In genomic region chr1:39969771-39970406, GRCm38 (mm10) we compare ENCODE assay signal across 9 mouse cellular contexts.
DNase-seq lines count a peak whose midpoint lies in the region; ATAC-seq and TF ChIP-seq lines count a peak whose summit lies in the region.
"Had no signal": no experiment of that assay in that cellular context is flagged by ENCODE, and none has a peak within 500 bp of the region (broad histone marks: within the 10 kb centered on the region; RNA-seq: fewer than 3 reads in every experiment).

No protein-coding gene starts in this region.

- H3K9ac ChIP-seq in midbrain, embryonic 13.5 days (replicated peaks): no peak overlapping the region
- H3K9ac ChIP-seq in midbrain, embryonic 15.5 days: no peak overlapping the region
- no peak overlapping the region for H3K9ac ChIP-seq in forebrain, postnatal 0 days

- ATAC-seq in midbrain, embryonic 13.5 days: no peak
- ATAC-seq in midbrain, embryonic 15.5 days (replicated peaks): no peak
- 0 out of 2 replicates have a peak, but pooled peaks have one; percentile 44 for ATAC-seq in forebrain, postnatal 0 days
- ATAC-seq: intestine, embryonic 16.5 days had no signal

- H3K27me3 ChIP-seq in midbrain, embryonic 13.5 days: no peaks in the 10 kb centered on the region
- no peaks in the 10 kb centered on the region for H3K27me3 ChIP-seq in midbrain, embryonic 15.5 days (replicated peaks)
- H3K27me3 ChIP-seq in forebrain, postnatal 0 days (ENCODE audit: insufficient read depth, low read length): no peaks in the 10 kb centered on the region

- H3K4me3 ChIP-seq in midbrain, embryonic 13.5 days (replicated peaks): no peak overlapping the region
- no peak overlapping the region for H3K4me3 ChIP-seq in midbrain, embryonic 15.5 days
- no peak overlapping the region for H3K4me3 ChIP-seq in forebrain, postnatal 0 days (ENCODE audit: low read depth, low read length)

- H3K27ac ChIP-seq in midbrain, embryonic 13.5 days: peak overlapping the region; percentile 44
- no peak overlapping the region for H3K27ac ChIP-seq in midbrain, embryonic 15.5 days
- no peak overlapping the region for H3K27ac ChIP-seq in forebrain, postnatal 0 days (ENCODE audit: low read depth, low read length)

- DNase-seq in gastrocnemius, postnatal 10 days: peak; percentile 29
- DNase-seq in gastrocnemius, adult 8-10 months (ENCODE audit: low spot score in 2 of 2): no peak
- DNase-seq in forebrain, postnatal 0 days: peak; percentile 42
- DNase-seq in mesoderm, embryonic 11.5 days (ENCODE audit: low read depth, low spot score): peak; percentile 31
- no peak for DNase-seq in thymus, postnatal 4 days
- DNase-seq in B cell, adult 2 months: no peak

- no peak overlapping the region for H3K4me2 ChIP-seq in midbrain, embryonic 13.5 days (replicated peaks)
- H3K4me2 ChIP-seq in midbrain, embryonic 15.5 days: no peak overlapping the region
- H3K4me2 ChIP-seq in forebrain, postnatal 0 days (ENCODE audit: low read depth): no peak overlapping the region

- WGBS in midbrain, embryonic 13.5 days: 66% methylated on average over 2 of the region's 2 CpGs
- WGBS in midbrain, embryonic 15.5 days: 54% methylated on average over 2 of the region's 2 CpGs
- 38% methylated on average over 2 of the region's 2 CpGs for WGBS in forebrain, postnatal 0 days

- peaks cover 36% of the 10 kb centered on the region for H3K4me1 ChIP-seq in midbrain, embryonic 13.5 days (replicated peaks)
- peaks cover 36% of the 10 kb centered on the region for H3K4me1 ChIP-seq in midbrain, embryonic 15.5 days
- peaks cover 16% of the 10 kb centered on the region for H3K4me1 ChIP-seq in forebrain, postnatal 0 days (ENCODE audit: insufficient read depth)

- peaks cover 16% of the 10 kb centered on the region for H3K36me3 ChIP-seq in midbrain, embryonic 13.5 days
- peaks cover 6% of the 10 kb centered on the region; the same call in 1 of the 2 replicates for H3K36me3 ChIP-seq in midbrain, embryonic 15.5 days (replicated peaks)
- peaks cover 17% of the 10 kb centered on the region for H3K36me3 ChIP-seq in forebrain, postnatal 0 days (ENCODE audit: insufficient read depth)

- no peaks in the 10 kb centered on the region for H3K9me3 ChIP-seq in midbrain, embryonic 13.5 days
- no peaks in the 10 kb centered on the region for H3K9me3 ChIP-seq in midbrain, embryonic 15.5 days
- no peaks in the 10 kb centered on the region for H3K9me3 ChIP-seq in forebrain, postnatal 0 days (ENCODE audit: low read length)

- TF ChIP-seq CTCF in forebrain, postnatal 0 days (IDR thresholded peaks at IDR 0.05; ENCODE audit: low read depth): peak; percentile 21; the same call in 1 of the 2 replicates

Comparison
In these comparisons a context has a peak if more than half of its experiments do, and no peak if none do; other contexts are left out.
1. DNase-seq: peak in gastrocnemius, postnatal 10 days (single experiment), forebrain, postnatal 0 days (single experiment) and mesoderm, embryonic 11.5 days (single experiment); none in gastrocnemius, adult 8-10 months (0 of 2), thymus, postnatal 4 days (single experiment) and B cell, adult 2 months (0 of 2).